Mouse (Mus musculus) 416B (cell line): ENCODE measurements around the gene Abhd6.

Experiments
- DNase-seq: peaks from one replicate; pipeline ENCODE4 v3.0.0; 2011; ENCODE audit warnings: low read depth

Gene Abhd6

DNA sequence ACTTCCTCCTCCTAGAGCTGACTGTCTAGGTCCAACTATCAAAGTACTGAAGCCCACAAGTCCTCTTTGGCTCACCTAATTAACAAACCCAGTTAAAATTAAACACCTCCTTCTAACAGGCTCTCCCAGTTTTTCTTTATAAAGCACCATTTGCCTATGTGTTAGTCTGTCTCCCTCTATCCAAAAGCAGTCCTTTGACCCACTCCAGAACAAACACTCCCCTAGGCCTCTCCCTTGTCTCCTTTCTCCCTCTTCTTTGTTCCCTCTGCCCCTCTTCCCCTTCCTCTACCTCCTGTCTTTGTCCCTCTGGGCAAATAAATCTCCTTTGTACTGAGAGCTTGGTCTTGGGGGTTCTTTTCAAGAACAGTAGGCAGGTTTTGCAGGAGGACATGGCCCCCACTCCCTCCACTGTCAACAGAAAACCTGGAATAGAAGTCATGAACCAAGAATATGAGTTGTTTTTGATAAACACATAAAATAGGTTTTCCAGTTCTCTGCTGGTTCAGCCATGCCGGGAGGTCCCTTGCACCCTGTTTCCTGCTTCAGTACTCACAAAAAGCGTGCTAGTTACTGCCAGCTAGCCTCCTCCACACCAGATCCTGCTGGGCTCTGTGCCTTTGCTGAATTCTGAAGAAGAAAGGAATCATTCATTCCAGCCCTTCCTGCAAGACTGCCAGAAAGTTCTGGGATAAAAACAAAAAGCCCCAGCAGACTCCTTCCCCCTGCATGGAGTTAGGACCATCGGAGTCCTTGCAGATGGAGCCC is 60.0 kb downstream of the Abhd6 start:
- no peak for DNase-seq

DNA sequence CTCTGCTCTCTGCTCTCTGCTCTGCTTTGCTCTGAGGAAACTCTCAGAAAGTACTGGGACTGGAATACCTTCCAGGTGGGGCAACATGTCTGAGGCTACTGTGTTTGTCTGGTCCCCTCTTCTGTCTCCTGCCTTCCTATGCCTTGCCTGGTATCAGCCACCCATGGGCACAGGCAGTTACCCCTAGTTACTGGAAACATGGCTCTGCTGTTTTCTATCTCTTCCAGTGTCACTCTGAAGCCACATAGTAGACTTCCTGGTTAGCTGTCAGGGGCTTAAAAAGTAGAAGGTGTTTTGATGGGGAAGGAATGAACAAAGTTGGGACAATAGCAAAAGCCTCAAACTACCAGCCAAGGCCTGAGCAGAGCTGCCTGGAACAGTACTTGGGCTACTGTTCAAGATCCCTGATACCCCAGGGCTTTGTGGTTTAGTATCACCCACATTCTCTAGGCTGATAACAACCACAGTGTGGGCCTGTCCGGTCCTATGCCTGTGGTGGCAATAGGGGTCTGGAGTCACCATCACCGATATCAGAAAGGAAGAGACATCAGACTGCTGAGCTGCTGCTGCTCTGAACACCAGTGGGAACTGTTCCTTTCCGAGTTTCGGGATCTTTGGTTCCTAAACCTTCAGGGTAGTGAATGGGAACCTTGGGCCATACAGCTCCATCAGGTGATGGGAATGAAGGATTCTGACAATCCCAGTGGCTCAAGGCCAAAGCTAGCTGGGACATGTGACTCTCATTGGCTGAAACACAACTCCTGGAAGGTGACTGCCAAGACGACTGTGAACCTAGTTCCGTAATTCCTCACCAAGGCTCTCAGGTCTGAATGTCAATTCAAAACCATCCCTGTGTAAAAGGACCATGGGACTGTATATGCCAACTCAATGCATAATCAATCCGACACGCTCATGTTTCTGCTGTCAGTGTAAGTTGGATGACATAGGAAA is 61.4 kb downstream of the Abhd6 start:
- peak; percentile 88 for DNase-seq

DNA sequence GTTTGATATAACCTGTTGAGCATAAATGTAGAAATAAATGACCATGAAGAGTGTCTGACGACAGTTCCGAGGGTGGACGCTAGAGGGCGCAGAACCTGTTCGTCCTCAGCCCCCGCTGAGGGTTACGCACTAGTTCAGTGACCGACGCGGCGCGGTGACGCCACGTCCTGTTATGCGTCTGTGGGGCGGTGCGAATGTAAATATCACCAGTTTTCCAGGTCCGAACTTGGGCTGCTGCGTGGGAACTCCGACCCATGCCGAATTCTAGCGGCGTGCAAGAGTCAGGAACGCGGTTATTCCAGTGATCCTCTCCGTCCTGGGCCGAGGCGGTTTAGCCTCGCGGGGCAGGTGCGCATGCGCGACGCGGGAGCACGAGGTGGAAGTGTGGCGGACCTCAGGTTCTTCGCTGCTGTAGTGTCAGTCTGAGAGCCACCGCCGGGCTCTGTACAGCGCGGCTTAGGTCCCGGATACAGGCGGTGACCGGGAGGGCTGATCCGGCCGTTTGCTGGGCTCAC is 77.5 kb downstream of the Abhd6 start, which contains the start of gene Rpp14:
Rpp14 (plus strand) TSS at position 203 of the 515 bp plus-strand sequence.
- peak; percentile 96 for DNase-seq

DNA sequence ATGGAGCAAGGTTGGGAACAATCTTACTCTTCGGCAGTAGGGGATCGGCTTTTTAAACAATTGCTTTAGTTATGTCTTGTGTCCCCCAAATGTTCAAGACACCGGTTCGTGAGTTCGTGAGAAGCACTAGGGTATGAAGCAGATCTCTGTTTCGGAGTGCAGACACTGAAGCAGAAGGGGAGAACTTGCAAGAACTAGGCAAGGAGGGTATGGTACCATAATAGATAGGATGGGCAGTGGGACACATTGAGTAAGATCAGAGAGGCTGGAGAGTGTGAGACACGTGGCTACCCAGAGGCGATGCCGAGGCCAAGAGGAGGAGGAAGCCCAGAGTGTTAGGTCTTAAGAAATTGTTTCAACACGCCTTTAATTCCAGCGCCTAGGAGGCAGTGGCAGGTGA is 78.0 kb downstream of the Abhd6 start:
- peak; percentile 70 for DNase-seq

DNA sequence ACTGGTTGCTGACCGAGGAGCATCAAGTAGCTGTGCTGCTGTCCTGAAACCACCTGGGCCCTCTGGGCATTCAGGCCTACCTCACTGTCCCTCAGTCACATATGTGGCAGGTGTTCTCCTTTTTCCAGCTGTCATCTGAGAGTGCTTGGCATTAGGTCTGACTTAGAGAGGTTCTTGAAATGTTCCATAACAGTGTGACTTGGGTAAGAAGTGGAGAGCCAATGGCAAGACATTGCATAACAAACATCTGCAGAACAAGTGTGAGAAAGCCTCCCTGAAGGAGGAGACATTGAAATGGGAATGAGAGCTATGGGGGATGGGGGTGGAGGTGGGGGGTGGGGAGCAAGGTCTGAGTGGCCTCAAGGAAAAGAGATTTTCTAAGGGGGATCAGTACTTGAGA is 80.2 kb downstream of the Abhd6 start:
- DNase-seq: no peak

DNA sequence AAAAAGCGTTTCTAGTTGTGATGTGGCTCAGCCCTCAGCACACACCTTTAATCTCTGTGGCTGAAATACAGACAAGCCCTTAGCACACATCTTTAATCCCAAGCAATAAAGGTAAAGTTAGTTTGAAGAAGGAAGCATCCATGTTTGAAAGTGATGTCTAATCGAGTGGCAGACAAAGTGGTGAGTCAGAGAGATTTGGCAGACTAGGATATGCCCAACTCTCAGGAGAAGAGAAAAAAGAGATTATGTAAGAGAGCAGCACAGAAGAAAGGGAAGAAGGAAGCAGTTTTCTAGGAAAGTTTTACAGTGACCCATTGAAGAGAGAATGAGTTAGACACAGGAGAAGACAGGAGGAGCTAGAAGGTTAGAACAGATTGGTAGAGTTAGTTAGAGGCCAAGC is 86.3 kb downstream of the Abhd6 start:
- no peak for DNase-seq

DNA sequence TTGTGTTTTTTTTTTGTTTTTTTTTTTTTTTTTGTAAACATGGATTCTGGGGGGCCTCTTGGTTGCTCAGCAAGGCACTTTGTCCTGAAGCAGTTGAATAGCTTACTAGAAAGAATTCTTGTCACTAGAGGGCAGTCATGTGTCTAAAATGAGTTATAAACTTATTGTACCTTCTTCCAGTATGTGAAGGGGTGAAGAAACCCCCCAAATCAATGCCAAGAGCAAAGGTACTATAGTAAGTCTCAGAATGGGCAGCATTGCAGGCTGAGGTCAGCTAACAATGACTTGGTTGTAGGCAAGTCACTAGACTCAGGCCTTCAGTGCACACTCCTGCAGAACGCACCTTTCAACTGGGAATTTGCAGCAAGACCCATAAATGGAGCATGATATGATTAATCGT is 89.9 kb downstream of the Abhd6 start:
- DNase-seq: peak; percentile 78

DNA sequence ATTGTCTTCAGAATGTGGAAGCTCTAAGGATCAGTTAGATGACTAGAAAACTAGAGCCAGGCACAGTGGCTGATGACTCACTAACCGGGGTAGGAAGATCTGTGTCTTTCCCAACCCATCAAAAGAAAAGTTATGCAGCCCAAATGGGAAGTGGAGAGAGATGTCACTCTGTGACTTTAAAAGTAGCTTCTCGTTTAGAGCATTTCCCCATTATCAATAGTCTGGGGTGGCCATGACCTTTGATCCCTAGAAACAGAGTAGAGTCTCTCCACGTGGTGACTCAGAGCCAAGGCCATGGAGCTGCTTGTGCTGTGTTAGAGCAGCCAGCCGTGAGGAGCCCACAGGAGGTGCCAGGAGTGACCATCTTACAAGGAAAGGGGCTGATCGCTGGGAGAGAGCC is 90.7 kb downstream of the Abhd6 start:
- DNase-seq: peak; percentile 69

DNA sequence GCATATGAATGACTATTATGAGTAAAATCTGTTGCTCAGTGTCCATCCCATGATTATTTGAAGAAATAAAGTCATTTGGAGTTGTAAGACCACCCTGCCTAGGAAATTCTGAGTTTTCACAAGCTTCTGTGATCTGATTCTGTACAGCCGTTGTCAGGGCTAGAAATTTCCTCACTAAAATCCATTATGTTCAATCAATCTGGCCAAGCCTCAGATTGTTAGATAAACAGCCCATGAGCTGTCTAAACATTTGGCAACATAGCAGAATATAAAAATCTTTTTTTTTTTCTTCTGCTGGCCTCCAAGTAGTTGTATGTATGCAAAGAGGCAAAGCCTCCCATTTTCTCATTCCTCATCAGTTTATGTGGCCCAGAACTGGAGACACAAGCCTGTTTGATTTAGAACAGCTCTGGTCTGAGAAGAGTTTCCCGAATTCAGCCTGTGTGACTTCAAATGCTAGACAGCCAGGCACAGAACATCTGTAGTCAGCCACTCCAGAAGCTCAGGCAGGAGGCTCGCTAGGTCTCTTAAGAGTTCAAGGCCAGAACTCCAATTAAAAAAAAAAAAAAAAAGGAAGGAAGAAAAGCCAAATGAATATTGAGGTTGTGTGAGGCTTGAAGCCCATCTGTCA is 92.3 kb downstream of the Abhd6 start:
- no peak for DNase-seq

DNA sequence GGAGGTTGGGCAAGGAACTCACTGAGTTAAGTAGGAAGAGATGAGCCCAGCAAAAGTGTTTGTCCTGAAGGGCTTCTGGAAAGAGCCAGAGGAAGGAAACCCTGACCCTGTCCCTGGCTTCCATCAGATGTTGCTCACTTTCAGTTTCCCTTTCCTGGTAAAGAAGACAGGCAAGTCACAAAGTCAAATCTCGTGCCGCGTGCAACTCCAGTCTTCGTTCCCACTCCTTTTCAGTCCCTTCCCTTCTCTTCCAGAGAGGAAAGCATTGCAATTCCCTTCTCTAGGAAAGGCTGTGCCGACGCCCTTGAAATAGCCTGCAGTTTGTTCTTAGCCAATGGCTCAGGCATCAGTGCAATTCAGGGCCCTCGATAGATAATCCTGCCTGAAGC is 92.9 kb downstream of the Abhd6 start:
- peak; percentile 46 for DNase-seq

DNA sequence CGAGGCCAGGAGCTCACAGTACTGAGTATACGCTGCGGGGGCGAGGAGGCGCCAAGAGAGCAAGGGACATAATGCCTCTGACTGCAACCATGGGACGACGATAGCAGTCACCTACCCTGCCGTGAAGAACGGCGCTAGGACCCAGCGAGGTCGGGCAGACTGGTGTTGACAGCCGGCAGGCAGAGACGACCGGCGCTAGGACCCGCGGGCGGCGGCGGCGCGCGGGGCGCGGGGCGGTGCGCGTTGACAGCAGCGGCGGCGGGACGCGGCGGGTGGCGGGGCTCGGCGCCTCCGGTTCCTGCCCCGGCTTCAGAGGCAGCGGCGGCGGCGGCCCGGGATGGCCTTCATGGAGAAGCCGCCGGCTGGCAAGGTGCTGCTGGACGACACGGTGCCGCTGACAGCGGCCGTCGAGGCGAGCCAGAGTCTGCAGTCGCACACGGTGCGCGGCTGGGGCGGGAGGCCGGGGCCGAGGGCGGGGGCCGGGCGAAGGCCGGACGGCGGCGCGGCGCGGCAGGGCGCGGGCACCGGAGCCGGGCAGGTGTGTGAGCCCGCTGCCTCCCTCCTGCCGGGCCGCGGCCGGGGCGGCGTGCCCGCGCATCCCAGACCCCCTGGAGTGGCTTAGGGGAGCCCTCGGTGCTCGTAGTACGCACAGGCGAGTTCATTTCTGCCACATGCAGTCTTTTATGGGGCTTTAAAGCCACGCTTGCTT is 95.4 kb downstream of the Abhd6 start, which contains the start of gene Pxk:
Pxk (plus strand) TSS at position 234 of the 709 bp plus-strand sequence.
- peak; percentile 85 for DNase-seq

DNA sequence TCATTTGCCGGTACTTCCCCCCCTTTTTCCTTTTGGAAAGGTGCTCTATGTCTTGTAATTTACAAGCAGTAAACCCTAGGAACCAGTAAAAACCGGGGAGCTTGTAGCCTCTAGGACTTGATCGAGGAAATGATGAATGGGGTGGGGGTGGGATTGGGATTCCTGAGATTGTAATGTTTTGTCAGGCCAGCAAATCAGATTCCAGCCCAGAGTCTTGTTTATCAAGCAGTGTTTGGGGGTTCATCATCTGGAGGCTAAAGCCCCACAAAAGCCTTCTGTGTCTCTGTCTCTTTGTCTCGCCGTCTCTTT is 95.9 kb downstream of the Abhd6 start:
- DNase-seq: peak; percentile 28

DNA sequence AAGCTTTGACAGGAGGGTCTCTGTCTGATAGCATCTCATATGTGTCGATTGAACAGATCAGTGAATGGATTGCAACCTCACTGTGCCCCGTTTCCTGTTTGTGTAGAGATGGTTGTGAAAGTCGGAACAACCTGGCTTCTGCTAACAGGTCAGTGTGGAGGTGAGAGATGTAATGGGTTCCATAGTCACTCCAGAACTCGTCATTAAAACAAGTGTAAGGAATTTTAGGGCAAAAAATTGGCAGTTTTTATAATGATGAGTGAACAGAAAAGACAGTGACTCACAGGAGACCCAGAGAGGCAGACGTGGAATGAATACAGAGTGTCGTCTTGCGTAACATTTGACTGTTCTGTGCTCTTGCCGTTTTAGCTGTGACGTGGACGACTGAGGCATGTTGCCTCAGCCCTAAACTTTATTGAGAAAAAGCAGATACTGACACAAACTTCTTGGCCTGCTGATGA is 96.9 kb downstream of the Abhd6 start:
- DNase-seq: peak; percentile 84

DNA sequence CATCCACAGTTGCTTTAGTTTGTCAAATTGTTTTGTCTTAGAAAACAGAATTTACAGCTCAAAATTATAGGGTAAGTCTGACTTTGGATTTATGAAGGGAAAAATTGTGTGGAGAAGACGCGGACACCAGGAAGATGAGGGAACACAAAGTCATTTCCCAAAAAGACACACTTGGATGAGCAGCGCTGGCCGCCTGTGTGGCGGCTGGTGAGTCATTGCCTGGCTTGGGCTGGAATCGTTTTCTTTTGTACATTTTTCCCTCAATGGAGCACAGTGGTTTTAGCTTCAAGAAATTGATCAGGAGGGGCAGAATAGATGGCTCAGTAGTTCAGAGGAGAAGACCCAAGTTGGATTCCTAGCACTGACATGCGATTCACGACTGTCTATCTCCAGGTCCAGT is 99.2 kb downstream of the Abhd6 start:
- no peak for DNase-seq

DNA sequence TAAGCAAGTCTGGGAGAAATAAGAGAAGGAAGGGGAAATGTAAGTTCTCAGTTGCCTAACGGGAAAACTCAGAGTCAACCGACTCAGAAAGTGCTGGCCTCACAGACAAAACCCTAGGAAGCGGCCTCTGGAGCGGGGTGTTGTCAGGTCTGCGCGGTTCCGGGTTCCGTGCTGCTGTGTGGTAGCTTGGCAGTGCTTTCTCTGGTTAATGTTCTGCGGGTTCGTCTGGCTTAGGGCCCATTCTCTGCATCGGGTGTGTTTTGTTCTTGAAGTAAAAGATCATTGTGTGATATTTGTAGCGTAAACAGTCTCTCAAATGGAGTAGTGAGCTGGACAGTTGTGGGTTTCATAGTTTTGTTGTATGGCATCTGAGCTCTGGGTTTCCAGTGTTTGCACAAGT is 100.0 kb downstream of the Abhd6 start:
- no peak for DNase-seq
